Mouse (Mus musculus) left cerebral cortex, adult 2 months (tissue): ENCODE results near the gene Zfp677. TPM values are rescaled to one million over a fixed set of nuclear protein-coding genes. Genes with fewer than 3 reads are reported as not detected.
"Not testable (repeated sequence)": the region's sequence is repeated elsewhere in the genome, so short reads cannot be mapped to it uniquely, and the experiment has no call there.

Experiments
- DNase-seq, 2 experiments: peaks; one replicate each; pipeline ENCODE4 v3.0.0; 2021 to 2022; ENCODE audit warnings: low spot score in 2 of 2, mixed read lengths in 1 of 2; ENCODE audit errors: extremely low spot score in 1 of 2
- H3K27ac ChIP-seq: fragments of 200-600 bp; 2 replicates; pipeline ENCODE4 v1.8.1; 2022
- H3K4me3 ChIP-seq: fragments of 200-600 bp; 2 replicates; pipeline ENCODE4 v1.8.1; 2022
- CTCF ChIP-seq: fragments of 200-600 bp; IDR thresholded peaks from 2 replicates; pipeline ENCODE4 v1.8.1; 2022; ENCODE audit warnings: antibody characterized with exemption, mild to moderate bottlenecking, moderate library complexity
- intact Hi-C: fragments of 180-260 bp; cut with DNase I; formaldehyde crosslinking; loops from one replicate; pipeline ENCODE4 v1.15.1; 2025
- long read RNA-seq, 2 experiments: library from polyadenylated mRNA; stranded (forward); transcript quantifications; one replicate each; pipeline ENCODE4 v2.0.0; 2021; ENCODE audit warnings: borderline mapping rate in 2 of 2
- total RNA-seq, 2 experiments: library from RNA; stranded (reverse); gene quantifications; 2 replicates each; pipeline ENCODE4 v1.2.3; 2021

The Zfp677 gene
- 1 to 10 TPM; 1.2 TPM for total RNA-seq
- long read RNA-seq, experiment 1, result 0 reads
- long read RNA-seq, experiment 2, result 0 reads

DNA sequence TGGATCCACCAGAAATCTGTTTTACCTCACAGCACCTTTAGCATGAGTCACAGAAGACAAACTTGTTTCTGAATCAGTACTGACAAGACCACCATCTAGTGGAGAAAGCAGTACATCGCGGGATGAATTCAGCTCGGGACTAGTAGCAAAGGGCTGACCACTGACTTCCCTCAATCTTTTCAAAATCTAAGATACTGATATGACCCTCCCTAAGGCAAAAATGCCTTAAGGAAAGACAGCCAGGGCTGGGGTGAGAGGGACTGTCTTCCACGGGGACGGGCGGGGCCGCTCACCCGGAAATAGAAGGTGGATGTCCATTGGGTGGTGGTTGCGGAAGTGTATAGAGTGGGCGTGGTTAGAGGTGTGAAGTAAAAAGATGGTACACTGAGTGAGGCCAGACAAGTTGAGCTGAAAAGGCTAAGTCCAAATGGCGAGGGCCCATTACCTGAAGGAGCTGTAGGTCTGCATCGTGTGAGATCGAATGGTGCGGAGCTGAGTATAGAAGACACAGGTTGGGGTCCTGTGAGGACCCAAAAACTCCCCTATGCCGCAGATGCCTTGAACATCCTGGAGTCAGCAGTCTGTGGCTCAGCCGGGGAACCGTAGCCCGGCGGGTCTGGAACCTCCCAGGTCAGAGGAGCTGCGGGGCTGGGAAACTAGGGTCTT is at the start of gene Zfp677:
Gene Zfp677, plus strand, starts transcription at position 358 of the 666 bp plus-strand sequence.
- peak within 1 kb of the TSS; percentile 58 for H3K4me3 ChIP-seq
- peak; percentile 56 for TF ChIP-seq CTCF
- DNase-seq, result peak; percentile 24 to 26
- intact Hi-C loops, result no loop called here
- H3K27ac ChIP-seq, result no peak within 1 kb of the TSS

DNA sequence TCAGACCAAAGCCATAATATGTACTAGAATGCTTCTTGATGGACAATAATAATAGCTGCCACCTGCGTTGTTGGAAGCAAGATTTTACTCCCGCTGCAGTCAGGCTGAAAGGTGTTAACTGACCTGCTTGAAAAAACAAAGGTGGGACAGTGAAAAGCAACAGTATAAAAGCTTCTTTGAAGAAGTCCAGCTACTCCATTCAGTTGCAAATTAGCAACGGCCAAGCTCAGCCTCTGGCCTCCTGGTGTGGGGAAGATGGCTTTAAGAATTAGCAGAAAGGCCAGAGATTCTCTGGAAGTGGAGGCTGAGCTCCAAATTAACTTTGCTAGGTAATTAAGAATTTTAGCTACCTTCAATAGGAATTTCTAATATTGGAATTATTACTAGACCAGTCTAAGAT is 15.5 kb upstream of the Zfp677 start:
- intact Hi-C loops, H3K27ac ChIP-seq, DNase-seq, H3K4me3 ChIP-seq: not testable (repeated sequence)

DNA sequence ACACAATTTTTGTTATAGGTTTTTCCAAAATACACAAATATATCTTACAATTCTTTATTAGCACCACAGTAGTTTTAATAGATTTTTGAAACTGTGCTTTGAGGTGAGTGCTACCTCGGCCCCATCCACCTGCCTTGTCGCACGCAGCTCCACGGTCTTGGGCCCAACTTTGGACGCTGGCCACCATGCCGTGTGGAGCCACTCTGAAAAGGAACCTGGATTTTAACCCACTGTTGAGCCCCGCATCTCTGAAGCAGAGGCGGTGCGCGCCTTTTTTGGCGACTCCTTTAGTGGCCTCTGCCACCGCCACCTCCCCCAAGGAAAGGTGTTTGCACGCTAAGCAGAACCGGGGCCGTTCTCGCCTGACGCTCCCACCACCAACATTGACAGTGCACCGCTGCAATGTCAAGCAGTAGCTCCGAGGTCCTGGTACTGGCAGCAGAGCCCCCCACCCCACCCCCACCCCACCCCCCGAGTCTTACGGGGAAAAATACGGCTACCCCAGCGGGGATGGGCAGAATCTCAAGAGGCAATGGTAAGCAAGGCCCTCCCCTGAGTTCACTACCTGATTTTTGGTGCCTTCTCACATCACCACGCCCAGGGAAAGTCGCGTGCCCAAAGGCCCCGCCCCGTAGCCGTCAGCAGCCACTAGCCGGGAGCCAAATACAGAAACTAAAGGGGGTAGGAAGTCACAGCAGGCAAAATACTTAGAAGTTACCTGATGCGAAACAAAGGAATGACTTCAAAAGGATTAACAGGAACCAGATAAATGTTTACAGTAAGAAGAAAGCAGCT is 13.4 kb upstream of the Zfp677 start:
- Histone ChIP-seq H3K4me3 (no peak overlapping the region), H3K27ac (no peak overlapping the region)
- DNase-seq, result no peak
- intact Hi-C loops, result no loop called here
- no peak for TF ChIP-seq CTCF

DNA sequence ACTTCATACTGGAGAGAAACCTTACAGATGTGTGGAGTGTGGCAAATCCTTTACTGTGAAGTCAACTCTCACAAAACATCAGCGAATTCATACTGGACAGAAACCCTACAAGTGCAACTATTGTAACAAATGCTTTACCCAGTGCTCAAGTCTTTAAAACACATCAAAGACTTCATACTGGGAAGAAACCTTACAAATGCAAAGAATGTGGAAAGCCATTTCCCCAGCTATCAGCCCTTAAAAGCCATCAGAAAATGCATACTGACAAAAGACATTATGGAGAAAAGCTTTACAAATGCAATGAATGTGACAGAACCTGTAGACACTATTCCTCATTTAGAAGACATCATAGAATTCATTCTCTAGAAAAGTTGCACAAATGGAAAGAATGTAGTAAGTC is 8.2 kb upstream of the Zfp677 start:
- no peak for TF ChIP-seq CTCF
- no peak overlapping the region for H3K4me3 ChIP-seq
- no peak overlapping the region for H3K27ac ChIP-seq
- intact Hi-C loops, result no loop called here
- no peak for DNase-seq

DNA sequence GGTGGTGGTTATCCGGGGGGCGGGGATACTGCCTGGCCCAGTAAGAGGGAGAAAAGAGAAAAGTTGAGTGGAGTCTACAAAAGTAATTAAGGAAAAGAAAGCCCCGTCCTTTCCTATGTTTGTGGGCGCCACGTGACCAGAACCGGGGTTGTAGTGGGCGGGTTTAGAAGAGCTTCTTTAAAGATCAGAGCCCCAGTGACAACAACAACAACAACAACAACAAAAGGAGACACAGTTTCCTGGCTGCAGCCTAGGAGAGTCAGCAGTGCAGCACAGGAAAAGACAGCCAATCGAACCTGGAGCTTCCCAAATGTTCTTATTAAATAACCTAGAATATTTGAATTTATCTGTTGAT is 486 bp downstream of the Zfp677 start:
- intact Hi-C loops, result no loop called here
- no peak overlapping the region for H3K27ac ChIP-seq

DNA sequence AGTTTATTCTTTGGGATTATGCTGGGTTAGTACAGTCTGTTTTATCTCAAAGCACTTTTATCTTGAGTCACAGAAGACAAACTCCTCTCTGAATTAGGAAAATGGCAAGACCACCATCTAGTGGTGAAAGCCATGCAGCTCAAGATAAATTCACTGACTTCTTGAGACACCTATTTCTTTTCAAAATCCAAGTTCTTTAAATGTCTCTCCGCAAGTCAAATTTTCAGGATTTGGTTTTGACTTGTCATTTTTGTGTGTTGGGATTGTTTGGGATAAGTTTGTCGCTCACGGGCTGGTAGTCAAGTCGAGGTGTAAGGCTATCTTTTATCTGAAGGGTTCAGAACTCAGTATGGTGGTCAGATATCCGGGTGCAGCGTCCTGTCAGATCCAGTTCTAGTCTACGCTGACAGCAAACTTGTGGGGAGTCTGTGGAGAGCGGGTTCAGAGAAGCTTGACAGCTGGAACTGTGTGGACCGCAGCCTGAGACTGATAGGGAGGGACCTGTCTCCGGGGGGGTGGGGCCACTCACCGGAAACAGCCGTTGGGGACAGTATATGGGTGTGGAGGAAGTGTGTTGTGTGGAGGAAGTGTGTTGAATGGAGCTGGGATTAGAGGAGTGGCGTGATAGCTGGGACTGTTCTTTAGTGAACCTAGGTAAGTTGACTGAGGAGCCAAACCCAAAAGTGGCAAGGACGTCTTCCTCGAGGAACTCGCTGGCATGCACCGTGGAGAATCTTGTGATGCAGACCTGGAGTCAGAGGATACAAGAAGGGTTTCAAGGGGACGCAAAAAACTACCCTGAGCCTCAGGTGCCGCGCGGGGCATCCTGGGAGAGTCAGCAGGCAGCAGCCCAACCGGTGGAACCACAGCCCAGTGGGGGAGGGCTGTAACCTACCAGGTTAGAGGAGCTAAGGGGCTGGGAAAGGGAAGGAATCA is 39.4 kb downstream of the Zfp677 start, which contains the start of gene Zfp54:
Gene Zfp54, plus strand, starts transcription at position 564 of the 936 bp plus-strand sequence.
- peak within 1 kb of the TSS; percentile 51 for H3K4me3 ChIP-seq
- H3K27ac ChIP-seq, result peak within 1 kb of the TSS; percentile 37; the same call in 1 of the 2 replicates
- TF ChIP-seq CTCF, result peak; percentile 90
- peak; percentile 24 to 51 for DNase-seq
- intact Hi-C loops, result loop anchor here (1.0 to 2.0 kb wide), 3 partner anchors 111 to 192 kb away; no protein-coding TSS in a partner anchor

More for the DNA sequence above, 486 bp downstream of the Zfp677 start:
- DNase-seq, result no peak
- TF ChIP-seq CTCF, result no peak
- H3K4me3 ChIP-seq, result peak overlapping the region; percentile 58

DNA sequence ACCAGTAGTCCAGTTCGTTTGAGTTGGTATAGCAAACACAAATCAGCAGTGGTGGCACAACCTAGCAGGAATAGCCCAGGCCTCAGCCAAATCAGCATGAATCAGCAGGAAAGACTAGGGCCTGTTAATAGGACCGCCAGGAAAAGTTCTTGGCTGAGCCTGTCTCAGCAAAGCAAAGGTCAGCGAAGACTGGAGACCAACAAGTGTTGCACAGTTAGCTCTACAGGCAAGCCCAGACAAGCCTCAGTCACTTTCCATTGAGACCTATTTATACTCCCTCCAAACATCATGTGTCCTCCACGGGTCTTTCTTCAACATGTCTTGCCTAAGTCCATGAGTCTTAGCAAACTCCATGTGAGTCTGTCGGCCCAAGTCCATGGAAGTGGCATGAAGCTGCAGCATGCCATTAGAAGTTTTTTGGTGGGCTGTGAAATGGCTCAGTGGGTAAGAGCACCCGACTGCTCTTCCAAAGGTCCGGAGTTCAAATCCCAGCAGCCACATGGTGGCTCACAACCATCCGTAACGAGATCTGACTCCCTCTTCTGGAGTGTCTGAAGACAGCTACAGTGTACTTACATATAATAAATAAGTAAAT is 55.4 kb downstream of the Zfp677 start:
- intact Hi-C loops, H3K27ac ChIP-seq, DNase-seq, H3K4me3 ChIP-seq: not testable (repeated sequence)

Other genes starting within 250 kb of the Zfp677 start
- gene Vmn1r234, start 157.7 kb upstream of the Zfp677 start, total RNA-seq, result not detected
- gene Vmn1r235, start 127.3 kb upstream of the Zfp677 start, total RNA-seq, result not detected
- not detected for gene Vmn1r236, start 100.8 kb upstream of the Zfp677 start, total RNA-seq
- not detected for gene Vmn1r237, start 71.9 kb upstream of the Zfp677 start, total RNA-seq
- 1 to 10 TPM; 1.0 to 1.3 TPM for gene Zfp54, start 39.5 kb downstream of the Zfp677 start, total RNA-seq
- 1 to 10 TPM; 4.0 to 4.6 TPM for gene Zfp51, start 66.6 kb downstream of the Zfp677 start, total RNA-seq
- gene Zfp53, start 105.2 kb downstream of the Zfp677 start, total RNA-seq, result 1 to 10 TPM; 4.0 to 5.1 TPM
- 1 to 10 TPM; 6.5 to 6.8 TPM for gene Zfp52, start 151.8 kb downstream of the Zfp677 start, total RNA-seq
- 10 to 100 TPM in 1 of 2 experiments, 1 to 10 TPM in 1; 9.8 to 18.1 TPM for gene Zfp948, start 183.3 kb downstream of the Zfp677 start, total RNA-seq